In genomic region chr13:21865503-21865902, GRCm38 (mm10) we compare ENCODE assay signal across 11 mouse cellular contexts. TPM values are rescaled to one million over a fixed set of nuclear protein-coding genes. Genes with fewer than 3 reads are reported as not detected.
"Had no signal": no experiment of that assay in that cellular context is flagged by ENCODE, and none has a peak within 500 bp of the region (broad histone marks: within the 10 kb centered on the region; RNA-seq: fewer than 3 reads in every experiment).

No protein-coding gene starts in this region.

RNA-seq across cellular contexts. Expression of gene Hist1h4m, which starts 54.0 kb away (rescaled TPM):
- polyA plus RNA-seq: neural tube, embryonic 13.5 days; neural tube, embryonic 15.5 days; spleen, adult 2 months; stomach, embryonic 14.5 days; stomach, embryonic 16.5 days; stomach, postnatal 0 days; testis, adult 2 months; thymus, adult 2 months; urinary bladder, adult 2 months had no signal

RNA-seq across cellular contexts. Expression of gene Hist1h2ao, which starts 55.2 kb away (rescaled TPM):
- polyA plus RNA-seq: neural tube, embryonic 13.5 days; neural tube, embryonic 14.5 days; small intestine, adult 2 months; spleen, adult 2 months; stomach, embryonic 14.5 days; testis, adult 2 months; thymus, adult 2 months; urinary bladder, adult 2 months had no signal
